Mouse (Mus musculus) mouse embryonic stem cell (cell line): Measurements from ENCODE around the gene Cdh11.
"Not testable (repeated sequence)": the region's sequence is repeated elsewhere in the genome, so short reads cannot be mapped to it uniquely, and the experiment has no call there.

ENCODE experiments used
- in situ Hi-C, 2 experiments: fragments of 300-500 bp; cut with MboI; formaldehyde crosslinking; loops; 1 replicate in 1 of 2; 3 replicates in 1 of 2; pipeline ENCODE4 v1.14.3; 2019 to 2020; ENCODE audit warnings: low sequenced_read_pairs in 2 of 2, low pct_unique_long_range_greater_than_20kb in 1 of 2, mixed read lengths in 1 of 2; ENCODE audit not compliant: unreplicated experiment in 1 of 2

The Cdh11 gene

DNA sequence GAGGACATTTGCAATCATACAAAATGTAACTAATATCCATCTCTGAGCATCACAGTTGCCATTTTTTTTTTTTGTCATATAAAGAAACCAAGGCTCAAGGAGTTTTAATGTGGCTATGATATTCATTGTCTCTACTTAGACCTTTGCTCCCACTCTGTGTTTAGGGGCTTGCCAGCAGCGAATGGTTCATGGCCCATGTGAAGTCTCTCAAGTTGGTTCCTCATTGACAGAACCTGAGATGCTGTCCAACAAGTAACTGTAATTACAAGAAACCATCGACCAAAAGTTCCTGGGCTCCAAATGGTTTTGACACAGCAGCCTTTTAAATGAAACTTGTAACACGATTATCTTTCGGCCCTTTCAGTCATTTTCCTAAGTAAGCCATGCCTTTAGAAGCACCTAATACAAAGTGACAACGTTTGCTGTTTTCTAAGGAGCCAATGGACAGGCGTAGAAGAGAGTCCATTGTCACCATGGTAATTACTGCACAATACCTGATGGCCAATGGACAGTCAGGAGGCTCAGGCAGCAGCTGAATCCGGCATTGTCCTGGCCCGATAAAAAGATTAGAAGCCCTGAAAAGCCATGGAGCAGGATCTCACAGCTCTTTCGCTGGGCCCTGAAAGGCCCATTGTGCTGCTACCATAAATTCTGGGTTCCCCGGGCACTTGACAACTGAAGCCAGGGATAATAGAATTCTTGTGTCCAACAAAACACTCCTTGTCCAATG lies 59.1 kb downstream of the Cdh11 start:
- in situ Hi-C loops = no loop called here

DNA sequence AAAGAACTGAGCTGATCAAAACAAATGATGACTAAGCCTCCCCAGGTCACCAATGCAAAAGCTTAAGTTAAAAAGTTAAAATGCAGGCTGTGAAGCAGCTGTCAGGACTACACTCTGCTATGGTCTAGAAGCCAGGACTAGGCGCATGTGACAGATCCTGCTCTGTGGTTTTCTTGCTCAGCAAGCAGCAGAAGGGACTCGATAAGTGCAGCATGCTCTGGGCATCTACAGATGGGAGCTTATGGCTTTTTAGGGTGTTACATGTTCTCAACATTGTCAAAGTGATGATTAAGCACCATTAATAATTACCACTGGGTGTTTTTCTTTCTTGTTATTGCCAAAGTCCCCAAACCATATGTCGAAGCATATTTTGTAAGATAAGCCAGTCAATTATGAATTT lies 59.9 kb downstream of the Cdh11 start:
- in situ Hi-C loops = no loop called here

DNA sequence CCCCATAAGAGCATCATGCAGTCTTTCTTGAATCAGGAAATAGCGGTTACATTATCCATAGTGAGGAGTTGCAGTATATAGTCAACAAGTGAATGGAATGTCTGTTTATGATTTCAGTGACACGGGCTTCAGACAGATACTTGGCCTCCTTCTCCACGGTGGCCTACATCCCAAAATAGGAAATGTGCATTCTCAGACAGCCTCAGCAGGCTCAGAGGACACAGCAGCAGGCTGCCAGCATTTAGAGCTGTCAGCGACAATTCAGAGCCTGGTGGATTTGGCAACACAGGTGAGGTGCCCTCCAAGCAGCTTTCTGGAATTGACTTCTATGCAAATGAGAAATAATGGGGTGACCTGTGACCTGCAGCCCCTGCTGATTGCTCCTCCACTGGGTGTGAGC lies 69.5 kb downstream of the Cdh11 start:
- in situ Hi-C loops = no loop called here

DNA sequence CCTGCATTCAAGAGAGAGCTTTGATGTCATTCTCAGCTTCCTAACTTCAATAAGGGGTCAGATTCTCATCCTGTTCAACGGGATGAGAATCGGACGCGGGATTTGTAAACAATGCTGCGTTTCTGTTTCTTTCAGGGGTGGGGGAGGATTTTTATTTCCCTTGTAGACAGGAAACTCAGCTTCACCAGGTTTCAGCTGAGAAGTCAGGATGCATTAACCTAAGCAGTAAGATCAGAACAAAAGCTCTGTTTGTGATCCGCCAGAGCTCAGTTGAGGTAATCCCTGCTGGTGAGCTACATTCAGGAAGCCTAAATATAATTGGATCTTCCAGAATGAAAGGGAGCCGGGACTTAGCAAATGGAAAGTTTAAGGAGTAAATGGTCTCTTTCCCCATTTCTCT lies 78.1 kb downstream of the Cdh11 start:
- in situ Hi-C loops = no loop called here

DNA sequence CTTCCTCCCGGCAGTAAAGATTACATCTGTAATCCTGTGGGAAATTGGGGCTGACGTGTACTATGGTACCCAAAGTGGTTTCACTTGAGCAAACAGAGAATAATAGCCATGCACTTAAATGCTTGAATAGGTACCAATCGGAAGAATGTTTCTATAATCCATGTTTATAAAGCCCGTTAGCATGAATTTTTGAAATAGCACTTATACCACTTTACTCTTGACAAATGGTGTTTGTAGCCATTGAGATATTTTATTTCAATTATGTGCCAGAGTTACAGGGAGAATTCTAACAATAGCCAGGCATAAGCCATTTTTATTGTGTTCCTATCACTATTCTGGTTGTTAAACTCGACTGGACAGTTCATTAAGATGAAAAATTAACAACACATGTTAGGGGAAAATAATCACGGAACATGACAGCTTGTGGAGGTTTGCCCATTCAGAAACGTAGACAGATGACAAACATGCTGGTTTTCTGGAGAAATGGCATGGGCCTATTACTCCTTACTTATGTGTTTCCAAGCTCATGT lies 80.0 kb downstream of the Cdh11 start:
- in situ Hi-C loops = no loop called here

DNA sequence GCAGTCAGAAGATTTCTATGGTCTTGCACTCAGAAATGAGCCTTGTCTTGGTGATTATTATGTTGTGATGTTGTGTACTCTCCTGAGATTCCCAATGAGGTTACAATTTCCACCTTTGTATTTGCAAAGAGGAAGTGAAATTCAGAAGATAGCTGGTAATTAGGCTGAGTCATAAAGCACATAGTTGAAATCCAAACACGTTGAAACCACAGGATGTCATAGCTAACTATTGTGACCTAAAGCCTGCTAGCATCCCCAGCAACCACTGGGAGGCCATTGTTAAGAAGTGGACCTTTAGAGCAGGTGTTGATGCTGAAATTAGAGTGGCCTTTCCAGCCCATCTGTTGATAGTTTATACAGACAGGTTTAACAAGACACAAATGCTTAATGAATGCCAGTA lies 85.2 kb downstream of the Cdh11 start:
- in situ Hi-C loops = no loop called here

DNA sequence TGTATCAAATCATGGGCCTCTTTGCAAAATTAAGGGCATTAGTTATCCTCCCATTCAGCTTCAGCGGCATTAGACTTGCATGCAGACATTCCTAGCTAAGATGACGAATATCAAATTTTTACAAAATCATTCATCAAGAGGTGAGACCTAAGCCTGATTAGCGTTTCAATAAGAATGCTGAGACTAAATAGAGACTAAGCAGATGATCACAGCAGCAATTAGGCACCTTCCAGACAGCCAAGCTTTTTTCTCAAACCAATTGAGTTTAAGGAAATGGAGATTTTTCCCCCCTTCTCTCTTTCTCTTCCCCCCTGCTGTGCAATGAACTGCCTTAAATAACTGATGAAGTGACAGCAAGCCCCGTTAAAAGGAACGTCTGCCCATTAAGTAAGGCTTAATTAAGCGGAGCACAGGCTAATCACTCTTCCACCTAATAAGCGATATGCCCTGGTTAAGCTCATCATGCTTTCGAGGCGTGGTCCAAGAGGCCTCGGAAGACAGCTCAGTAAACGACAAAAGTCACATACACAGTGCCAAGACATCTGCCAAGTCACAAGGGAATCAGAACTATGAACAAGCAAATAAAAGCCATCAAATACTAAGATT lies 87.1 kb downstream of the Cdh11 start:
- in situ Hi-C loops = no loop called here

DNA sequence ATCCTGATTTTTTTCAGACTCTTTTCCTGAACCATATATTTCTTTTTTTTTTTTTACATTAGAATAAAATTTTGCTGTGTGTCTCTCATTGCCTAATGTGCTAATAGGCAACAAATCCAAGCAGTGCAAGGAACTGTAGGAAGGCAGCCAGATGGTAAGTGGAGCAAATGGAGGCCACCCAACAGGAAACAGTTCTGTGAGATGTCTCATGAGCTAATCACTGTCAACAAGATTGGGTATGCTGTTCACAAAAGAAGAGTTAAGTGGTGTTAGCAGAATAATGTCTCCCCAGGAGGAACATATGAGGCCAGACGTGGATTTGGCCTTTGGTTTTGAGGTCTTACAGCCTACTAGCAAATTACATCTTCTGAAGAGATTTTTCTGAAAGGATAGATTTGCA lies 92.0 kb downstream of the Cdh11 start:
- in situ Hi-C loops = no loop called here

DNA sequence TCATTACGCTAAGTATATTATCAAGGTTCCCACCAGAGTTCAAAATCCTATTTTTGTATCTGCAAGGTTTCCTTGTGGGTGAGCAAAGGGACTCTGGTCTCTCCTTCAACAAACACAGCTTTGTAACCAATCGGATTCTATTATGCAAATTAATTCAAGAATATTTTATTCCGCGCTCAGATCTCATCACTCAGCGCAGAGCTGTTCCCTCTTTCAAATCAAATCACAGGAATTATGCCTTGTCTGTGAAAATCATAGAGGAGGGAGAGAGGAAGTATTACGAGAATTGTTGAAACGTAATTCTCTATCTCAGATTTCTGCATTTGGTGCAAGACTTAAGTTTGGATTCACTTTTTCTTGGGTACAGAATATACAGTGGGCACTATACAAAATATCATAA lies 100.0 kb downstream of the Cdh11 start:
- in situ Hi-C loops = not testable (repeated sequence)

DNA sequence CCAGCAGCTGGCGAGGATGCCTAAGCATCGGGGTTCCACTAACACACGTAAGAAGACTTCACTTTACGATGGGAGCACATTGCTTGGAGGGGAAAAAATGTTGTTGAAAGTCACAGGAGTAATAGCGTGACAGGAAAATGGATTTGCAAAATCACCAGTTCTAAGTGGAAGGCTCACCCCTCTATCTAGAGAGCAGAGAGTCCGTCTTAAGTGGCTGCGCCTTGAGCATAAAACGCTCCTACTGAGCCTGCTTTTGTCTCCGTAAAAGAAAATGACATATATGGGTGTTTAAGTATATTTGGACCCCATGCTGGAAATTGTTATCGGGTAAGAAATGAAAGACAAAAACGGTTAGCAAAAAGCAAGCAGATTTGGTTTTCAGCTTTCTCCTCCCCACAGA lies 100.4 kb downstream of the Cdh11 start:
- in situ Hi-C loops = no loop called here

DNA sequence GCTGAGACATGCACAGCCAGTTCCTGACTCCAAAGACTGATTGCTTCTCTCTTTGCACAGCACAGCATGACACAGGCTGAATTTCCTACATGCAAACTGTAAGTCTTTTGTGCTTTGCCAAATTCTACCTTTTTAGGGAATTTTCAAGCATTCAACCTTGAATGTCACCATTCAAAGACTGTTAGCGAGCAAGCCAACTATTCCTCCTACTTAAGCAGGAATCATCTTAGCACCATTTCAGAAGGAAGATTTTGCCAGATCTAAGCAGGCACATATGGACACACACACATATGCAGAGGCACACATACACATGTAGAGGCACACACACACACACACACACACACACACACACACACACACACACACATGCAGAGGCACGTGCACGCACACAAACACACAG lies 108.3 kb downstream of the Cdh11 start:
- in situ Hi-C loops = no loop called here

DNA sequence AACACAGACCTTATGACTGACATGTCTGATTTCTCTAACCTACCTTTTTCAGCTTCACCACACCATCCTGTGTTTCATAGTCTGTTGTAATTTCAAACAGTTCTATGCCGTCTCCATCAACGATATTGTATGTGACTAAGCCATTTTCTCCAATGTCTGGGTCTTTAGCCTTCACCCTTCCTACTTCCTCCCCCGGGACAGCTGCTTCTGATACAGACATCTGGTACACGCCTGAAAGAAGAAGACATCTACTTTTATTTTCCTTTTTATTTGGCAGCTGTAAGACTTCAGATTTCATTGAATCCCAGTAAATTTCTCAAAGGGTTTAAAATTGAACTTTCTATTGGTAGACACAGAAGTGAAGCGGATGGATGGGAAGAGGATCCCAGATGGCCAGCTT lies 120.9 kb downstream of the Cdh11 start:
- in situ Hi-C loops = not testable (repeated sequence)

DNA sequence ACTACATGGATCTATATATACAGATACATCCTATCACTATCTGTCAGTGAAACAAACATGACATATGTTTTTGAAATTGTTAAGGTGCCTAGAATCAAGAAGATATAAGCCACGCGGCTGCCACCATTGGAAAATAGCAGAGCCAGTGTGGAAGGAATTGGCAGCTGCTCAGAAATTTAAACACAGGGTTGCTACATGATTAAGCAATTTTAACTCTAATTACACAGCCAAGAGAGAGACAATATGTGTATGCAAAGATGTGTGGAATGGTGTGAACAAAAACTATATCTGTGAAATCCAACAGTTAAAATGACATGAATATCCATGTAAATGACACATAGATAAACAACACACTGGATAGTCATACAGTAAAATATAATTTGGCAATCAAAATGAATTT lies 128.9 kb downstream of the Cdh11 start:
- in situ Hi-C loops = no loop called here

DNA sequence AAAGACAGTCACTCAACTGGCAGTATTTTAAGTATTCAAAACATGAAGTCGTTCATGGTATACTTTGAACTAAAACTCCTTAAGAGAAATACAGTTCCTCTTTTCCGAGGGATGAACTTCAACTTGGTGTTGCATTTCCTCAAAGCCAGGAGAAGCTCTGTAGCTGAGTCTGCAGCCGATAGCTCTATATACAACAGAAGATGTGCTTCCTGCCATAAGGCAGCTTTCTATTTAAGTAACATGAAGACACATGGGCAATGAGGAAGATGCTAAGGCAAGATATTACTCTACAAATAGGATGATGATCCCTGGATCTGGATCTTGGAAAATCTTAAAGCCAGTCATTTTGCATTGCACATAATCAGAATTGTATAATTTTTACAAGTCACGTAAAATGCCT lies 133.5 kb downstream of the Cdh11 start:
- in situ Hi-C loops = no loop called here

DNA sequence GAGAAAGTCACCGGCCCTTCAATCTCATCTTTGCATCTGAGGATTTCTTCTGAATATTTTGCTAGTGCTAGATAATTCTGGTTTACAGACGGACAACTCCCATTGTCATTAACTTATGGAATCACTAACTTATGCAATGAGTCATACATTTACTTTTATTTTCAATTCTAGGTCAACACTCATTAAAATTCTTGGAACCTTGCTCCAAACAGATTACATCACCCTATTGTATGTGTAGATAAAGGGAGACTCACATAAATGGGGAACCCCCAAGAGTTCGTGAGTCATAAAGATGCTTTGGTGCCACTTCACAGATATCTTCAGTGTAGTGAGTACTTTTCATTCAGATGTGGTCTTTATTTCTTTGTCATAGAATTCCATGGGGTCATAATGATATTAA lies 158.3 kb downstream of the Cdh11 start:
- in situ Hi-C loops = no loop called here

DNA sequence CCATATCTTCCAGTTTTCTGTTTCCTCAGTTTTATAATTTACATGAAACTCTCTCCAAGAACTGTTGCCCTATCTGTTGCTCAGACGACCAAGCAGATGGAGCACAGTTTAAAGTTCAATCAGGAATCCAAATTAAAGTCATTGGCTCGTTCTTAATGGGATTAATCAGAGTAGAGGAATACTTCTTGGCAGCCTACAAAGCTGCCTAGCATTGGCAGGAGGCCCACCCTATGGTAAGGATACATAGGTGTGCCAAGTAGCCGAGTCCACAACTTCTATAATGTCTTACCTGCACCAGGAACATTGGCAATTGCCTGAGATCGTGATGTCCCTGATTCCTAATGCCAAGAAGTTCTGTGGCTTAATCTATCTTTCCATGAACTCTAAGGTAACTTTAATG lies 173.3 kb downstream of the Cdh11 start:
- in situ Hi-C loops = no loop called here

DNA sequence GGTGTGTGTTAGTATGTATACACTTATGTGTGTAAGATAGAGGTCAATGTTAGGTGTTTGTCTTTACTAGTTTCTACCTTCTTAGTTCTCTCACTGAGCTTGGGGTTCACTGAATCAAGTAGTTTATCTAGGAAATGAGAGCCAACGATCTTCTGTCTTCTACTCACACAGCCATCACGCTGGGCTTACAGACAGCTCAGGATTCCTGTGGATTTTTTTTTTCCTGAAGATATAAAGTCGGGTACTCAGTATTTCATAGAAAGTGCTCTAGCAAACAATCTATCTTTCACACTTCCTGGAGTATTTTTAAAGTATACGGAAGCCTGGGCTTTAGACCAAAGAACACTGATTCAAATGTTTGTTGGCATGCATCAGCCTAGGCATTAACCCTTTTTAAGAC lies 184.1 kb downstream of the Cdh11 start:
- in situ Hi-C loops = no loop called here

DNA sequence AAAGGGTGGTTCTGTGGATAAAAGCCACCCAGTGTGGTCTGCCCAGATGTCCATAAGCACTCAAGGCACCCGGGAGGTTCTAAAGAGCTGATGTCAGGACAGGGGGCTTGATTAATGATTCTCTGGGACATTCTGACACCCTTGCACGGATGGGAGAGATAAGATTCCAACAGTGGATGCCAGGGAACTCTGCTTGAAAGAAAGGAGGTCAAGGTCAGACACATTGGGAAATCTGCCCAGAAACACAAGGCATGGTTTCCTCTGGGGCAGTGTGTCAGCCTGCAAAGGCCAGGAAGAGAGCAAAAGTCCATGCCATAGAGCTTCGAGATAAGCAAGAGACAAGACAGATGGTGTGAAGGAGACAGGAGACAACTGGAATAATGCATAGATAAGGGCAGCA lies 188.9 kb downstream of the Cdh11 start:
- in situ Hi-C loops = no loop called here

DNA sequence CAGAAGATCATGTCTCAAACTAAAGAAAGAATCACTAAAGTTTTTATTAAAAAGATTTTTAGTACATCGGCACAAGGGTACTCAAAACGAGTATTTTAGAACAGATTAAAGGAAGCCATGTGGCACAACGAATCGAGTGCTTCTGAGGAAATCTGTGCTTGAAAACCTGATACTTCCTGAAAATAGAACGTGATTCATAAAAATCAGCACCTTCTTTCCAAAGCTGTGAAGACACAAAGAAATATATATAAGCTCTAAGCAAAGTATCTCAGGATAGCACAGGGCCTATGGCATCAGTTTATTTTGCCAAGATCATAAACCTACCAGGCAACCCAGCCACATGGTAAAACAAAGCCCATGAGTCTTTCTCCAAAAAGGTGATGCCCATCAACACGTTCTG lies 191.5 kb downstream of the Cdh11 start:
- in situ Hi-C loops = no loop called here
